Mouse (Mus musculus): ENCODE results near the gene Scube3.

DNA sequence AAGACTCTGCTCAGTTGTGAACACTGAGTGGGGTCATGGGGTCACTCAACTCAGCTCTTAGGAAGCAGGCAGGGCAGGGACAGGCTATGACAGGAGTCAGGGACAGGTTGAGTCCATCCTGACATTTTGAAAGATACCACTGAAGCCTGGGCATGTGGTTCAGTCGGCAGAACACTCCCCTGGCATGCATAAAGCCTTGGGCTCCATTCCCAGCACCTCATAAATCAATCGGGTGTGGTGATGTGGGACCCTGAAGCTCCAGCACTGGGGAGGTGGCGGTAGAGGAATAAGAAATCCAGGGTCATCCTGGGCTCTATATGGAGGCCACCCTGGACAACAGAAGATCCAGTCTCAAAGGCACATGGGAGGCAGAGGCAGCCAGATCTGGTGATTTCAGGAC is 6.4 kb upstream of the Scube3 start:
- TF ChIP-seq CTCF (IDR thresholded peaks at IDR 0.05; ENCODE audit: borderline replicate concordance, extremely low read depth, insufficient read depth, insufficient read length) (no peak), POLR2A (IDR thresholded peaks at IDR 0.05; ENCODE audit: borderline replicate concordance, extremely low read depth, insufficient read depth, insufficient read length, poor library complexity, severe bottlenecking) (no peak)
